Mouse (Mus musculus): ENCODE results near the gene Med13. TPM values are rescaled to one million over a fixed set of nuclear protein-coding genes. Genes with fewer than 3 reads are reported as not detected.
"Not testable (repeated sequence)": the region's sequence is repeated elsewhere in the genome, so short reads cannot be mapped to it uniquely, and the experiment has no call there.

The Med13 gene
- total and polyA plus RNA-seq, 2 experiments, result 9.1 to 27.8 TPM

DNA sequence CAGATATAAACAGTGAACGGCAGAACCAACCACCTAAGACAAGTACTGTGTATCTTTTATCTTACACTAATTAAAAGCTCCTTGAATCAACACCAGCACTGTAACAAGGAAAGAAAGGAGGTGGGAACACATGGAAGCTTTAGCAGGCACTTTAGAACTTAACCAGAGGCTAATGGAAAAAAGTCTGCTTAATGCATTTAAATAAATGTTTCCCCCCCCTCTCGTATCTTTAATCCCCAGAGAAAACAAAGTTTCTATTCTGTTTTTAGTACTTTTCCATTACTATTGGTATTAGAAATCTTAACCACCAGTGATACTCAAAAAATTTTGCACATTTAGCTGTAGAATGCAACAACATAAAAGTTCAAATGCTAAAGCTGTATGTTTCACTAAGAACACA, 8.1 kb downstream of the Med13 start:
- Histone ChIP-seq H3K4me1 (ENCODE audit: control insufficient read depth, insufficient read depth, low read length) (peaks cover 44% of the 10 kb centered on the region), H3K9ac (ENCODE audit: low read depth, low read length) (no peak overlapping the region), H3K27ac (replicated peaks; ENCODE audit: insufficient read depth, low read depth, low read length) (no peak overlapping the region), H3K36me3 (ENCODE audit: control insufficient read depth, insufficient read depth, low read length) (peaks cover 10% of the 10 kb centered on the region), H3K79me2 (ENCODE audit: control insufficient read depth, insufficient read depth, low read length) (peaks cover 14% of the 10 kb centered on the region; the same call in 1 of the 2 replicates), H3K4me3 (ENCODE audit: insufficient read depth, low read depth, low read length) (no peak overlapping the region), H3K27me3 (ENCODE audit: control insufficient read depth, insufficient read depth, low read length) (no peaks in the 10 kb centered on the region)
- DNase-seq (ENCODE audit: extremely low read depth, low read depth, low spot score), result no peak
- WGBS, result 39% methylated on average over 2 of the region's 2 CpGs
- TF ChIP-seq CTCF (IDR thresholded peaks at IDR 0.05; ENCODE audit: low read depth, low read length), result no peak

DNA sequence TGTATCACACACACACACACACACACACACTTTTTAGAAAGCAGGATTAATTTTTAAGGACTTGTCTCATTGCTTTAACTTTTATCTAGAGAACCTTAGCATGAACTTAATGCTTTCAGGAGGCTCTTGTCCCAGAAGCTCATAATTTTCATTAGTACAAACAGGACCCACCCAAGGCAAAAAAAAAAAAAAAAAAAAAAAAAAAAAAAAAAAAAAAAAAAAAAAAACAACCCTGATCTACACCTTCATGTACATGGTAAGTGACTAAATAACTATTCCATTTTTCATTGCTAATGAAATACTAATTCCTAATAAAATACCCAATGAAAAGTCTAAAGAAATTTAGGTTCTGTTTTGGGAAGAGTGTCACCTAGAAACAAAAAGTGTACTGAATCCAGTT, 8.5 kb downstream of the Med13 start:
- Histone ChIP-seq H3K4me1 (ENCODE audit: control insufficient read depth, insufficient read depth, low read length) (peaks cover 40% of the 10 kb centered on the region), H3K79me2 (ENCODE audit: control insufficient read depth, insufficient read depth, low read length) (peaks cover 13% of the 10 kb centered on the region; the same call in 1 of the 2 replicates), H3K27me3 (ENCODE audit: control insufficient read depth, insufficient read depth, low read length) (no peaks in the 10 kb centered on the region), H3K9ac (ENCODE audit: low read depth, low read length) (no peak overlapping the region), H3K4me3 (ENCODE audit: insufficient read depth, low read depth, low read length) (no peak overlapping the region), H3K27ac (replicated peaks; ENCODE audit: insufficient read depth, low read depth, low read length) (no peak overlapping the region), H3K36me3 (ENCODE audit: control insufficient read depth, insufficient read depth, low read length) (peaks cover 12% of the 10 kb centered on the region)
- TF ChIP-seq CTCF (IDR thresholded peaks at IDR 0.05; ENCODE audit: low read depth, low read length) (no peak), POLR2A (IDR thresholded peaks at IDR 0.05; ENCODE audit: extremely low read depth, insufficient read depth, low read length) (no peak)
- DNase-seq (ENCODE audit: extremely low read depth, low read depth, low spot score), result no peak

DNA sequence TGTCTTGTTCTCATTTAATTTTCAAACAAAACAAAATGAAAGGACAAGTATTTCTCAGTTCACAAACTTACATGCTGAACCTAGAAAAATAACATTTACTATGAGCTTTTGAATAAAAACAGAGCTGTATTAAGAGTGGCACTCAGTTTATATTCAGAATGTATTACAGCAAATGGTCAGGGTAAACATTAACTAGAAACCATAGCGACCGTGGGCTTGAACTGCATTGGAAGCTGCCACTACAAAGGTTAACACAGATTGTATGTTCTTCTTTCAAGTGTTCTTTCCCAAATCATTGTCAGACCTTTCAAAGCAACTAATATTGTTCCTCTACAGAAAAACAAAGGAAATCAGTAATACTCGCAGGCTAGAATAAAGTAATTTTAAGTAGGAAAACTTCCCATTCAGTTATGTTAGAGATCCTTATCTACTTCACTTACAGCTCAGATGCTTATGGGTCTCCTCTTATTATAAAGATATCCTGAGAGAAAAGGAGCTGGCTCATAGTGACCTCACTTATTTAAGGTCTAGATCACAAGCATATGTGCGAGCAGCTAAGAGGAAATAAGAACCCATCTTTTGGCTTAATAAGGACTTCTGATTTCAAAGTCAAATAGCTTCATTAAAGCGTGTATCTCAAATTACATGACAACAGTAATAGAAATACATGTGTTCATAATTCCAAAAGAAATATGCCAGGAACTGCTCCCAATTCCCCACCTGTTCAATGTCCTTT, 9.8 kb downstream of the Med13 start:
- peak overlapping the region; percentile 75; the same call in 1 of the 2 replicates for H3K27ac ChIP-seq (replicated peaks; ENCODE audit: insufficient read depth, low read depth, low read length)
- H3K79me2 ChIP-seq (ENCODE audit: control insufficient read depth, insufficient read depth, low read length), result peaks cover 14% of the 10 kb centered on the region; the same call in 1 of the 2 replicates
- WGBS, result 39% methylated on average over 5 of the region's 5 CpGs
- DNase-seq (ENCODE audit: extremely low read depth, low read depth, low spot score), result peak; percentile 87
- H3K4me1 ChIP-seq (ENCODE audit: control insufficient read depth, insufficient read depth, low read length), result peaks cover 30% of the 10 kb centered on the region
- no peak for TF ChIP-seq CTCF (IDR thresholded peaks at IDR 0.05; ENCODE audit: low read depth, low read length)
- no peak for TF ChIP-seq POLR2A (IDR thresholded peaks at IDR 0.05; ENCODE audit: extremely low read depth, insufficient read depth, low read length)
- no peak overlapping the region for H3K4me3 ChIP-seq (ENCODE audit: insufficient read depth, low read depth, low read length)
- H3K9ac ChIP-seq (ENCODE audit: low read depth, low read length), result no peak overlapping the region
- H3K27me3 ChIP-seq (ENCODE audit: control insufficient read depth, insufficient read depth, low read length), result no peaks in the 10 kb centered on the region
- H3K36me3 ChIP-seq (ENCODE audit: control insufficient read depth, insufficient read depth, low read length), result peaks cover 14% of the 10 kb centered on the region

DNA sequence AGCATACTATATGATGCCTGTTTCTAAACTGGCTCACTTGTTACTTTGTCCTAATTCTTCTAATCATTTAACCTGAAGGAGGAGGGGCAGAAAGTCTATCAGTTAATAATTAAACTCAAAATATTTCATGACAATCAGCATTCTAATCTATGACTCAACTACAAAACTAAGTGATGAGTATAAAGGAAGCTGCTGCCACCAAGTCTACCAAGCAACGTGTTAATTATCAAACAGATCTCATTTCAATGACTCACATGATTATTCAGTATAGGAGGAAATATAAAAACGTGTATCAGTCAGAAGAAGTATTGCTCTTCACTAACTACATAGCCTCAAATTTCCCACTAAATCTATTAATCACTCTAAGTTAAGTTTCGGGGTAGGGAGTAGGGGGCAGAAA, 10.9 kb downstream of the Med13 start:
- peaks cover 15% of the 10 kb centered on the region for H3K36me3 ChIP-seq (ENCODE audit: control insufficient read depth, insufficient read depth, low read length)
- peaks cover 22% of the 10 kb centered on the region; the same call in 1 of the 2 replicates for H3K4me1 ChIP-seq (ENCODE audit: control insufficient read depth, insufficient read depth, low read length)
- H3K9ac ChIP-seq (ENCODE audit: low read depth, low read length), result no peak overlapping the region
- H3K27me3 ChIP-seq (ENCODE audit: control insufficient read depth, insufficient read depth, low read length), result no peaks in the 10 kb centered on the region
- H3K27ac ChIP-seq (replicated peaks; ENCODE audit: insufficient read depth, low read depth, low read length), result no peak overlapping the region
- peaks cover 14% of the 10 kb centered on the region; the same call in 1 of the 2 replicates for H3K79me2 ChIP-seq (ENCODE audit: control insufficient read depth, insufficient read depth, low read length)
- 33% methylated on average over 3 of the region's 3 CpGs for WGBS
- H3K4me3 ChIP-seq (ENCODE audit: insufficient read depth, low read depth, low read length), result no peak overlapping the region; the same call in 1 of the 2 replicates
- TF ChIP-seq POLR2A (IDR thresholded peaks at IDR 0.05; ENCODE audit: extremely low read depth, insufficient read depth, low read length) (no peak), CTCF (IDR thresholded peaks at IDR 0.05; ENCODE audit: low read depth, low read length) (no peak)
- peak; percentile 85 for DNase-seq (ENCODE audit: extremely low read depth, low read depth, low spot score)

DNA sequence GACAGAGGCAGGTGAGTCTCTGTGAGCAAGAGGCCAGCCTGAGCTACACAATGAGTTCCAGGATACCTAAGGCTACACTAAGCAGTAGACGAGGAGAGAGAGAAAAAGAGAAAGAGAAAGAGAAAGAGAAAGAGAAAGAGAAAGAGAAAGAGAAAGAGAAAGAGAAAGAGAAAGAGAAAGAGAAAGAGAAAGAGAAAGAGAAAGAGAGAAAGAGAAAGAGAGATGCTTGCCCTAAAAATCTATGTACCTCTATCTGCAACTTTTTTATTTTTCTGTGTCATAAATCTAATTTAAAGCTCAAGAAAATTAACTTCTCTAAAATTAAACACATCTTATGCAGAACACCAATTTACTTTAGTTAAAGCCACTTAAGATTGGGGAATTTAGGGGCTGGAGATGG, 12.5 kb downstream of the Med13 start:
- 83% methylated on average over 1 of the region's 1 CpGs for WGBS
- H3K27ac ChIP-seq (replicated peaks; ENCODE audit: insufficient read depth, low read depth, low read length); H3K4me3 ChIP-seq (ENCODE audit: insufficient read depth, low read depth, low read length); H3K9ac ChIP-seq (ENCODE audit: low read depth, low read length); DNase-seq (ENCODE audit: extremely low read depth, low read depth, low spot score); H3K27me3 ChIP-seq (ENCODE audit: control insufficient read depth, insufficient read depth, low read length): not testable (repeated sequence)
- H3K79me2 ChIP-seq (ENCODE audit: control insufficient read depth, insufficient read depth, low read length), result peaks cover 15% of the 10 kb centered on the region; the same call in 1 of the 2 replicates
- H3K4me1 ChIP-seq (ENCODE audit: control insufficient read depth, insufficient read depth, low read length), result peaks cover 21% of the 10 kb centered on the region; the same call in 1 of the 2 replicates
- H3K36me3 ChIP-seq (ENCODE audit: control insufficient read depth, insufficient read depth, low read length), result peaks cover 13% of the 10 kb centered on the region

DNA sequence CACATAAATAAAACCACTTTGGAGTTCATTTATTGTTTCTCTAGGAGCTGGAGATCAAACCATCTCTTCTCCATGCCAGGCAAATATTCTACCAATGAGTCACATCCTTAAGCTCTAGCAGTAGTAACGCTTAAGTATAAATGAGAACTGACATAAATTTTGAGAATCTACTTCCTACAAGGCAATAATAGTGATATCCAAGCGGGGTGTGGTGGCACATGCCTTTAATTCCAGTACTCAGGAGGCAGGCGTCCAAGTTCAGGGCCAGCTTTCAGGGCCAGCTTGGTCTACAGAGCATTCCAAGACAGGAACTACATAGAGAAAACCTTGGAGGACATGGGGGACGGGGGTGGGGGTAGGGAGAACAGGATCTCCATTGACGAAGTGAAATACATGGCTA, 33.2 kb downstream of the Med13 start:
- WGBS, result 82% methylated on average over 5 of the region's 5 CpGs
- DNase-seq (ENCODE audit: extremely low read depth, low read depth, low spot score), result no peak
- Histone ChIP-seq H3K79me2 (ENCODE audit: control insufficient read depth, insufficient read depth, low read length) (peaks cover 4% of the 10 kb centered on the region; the same call in 1 of the 2 replicates), H3K4me1 (ENCODE audit: control insufficient read depth, insufficient read depth, low read length) (peaks cover 7% of the 10 kb centered on the region; the same call in 1 of the 2 replicates), H3K27me3 (ENCODE audit: control insufficient read depth, insufficient read depth, low read length) (no peaks in the 10 kb centered on the region), H3K36me3 (ENCODE audit: control insufficient read depth, insufficient read depth, low read length) (peaks cover 26% of the 10 kb centered on the region), H3K9ac (ENCODE audit: low read depth, low read length) (no peak overlapping the region), H3K27ac (replicated peaks; ENCODE audit: insufficient read depth, low read depth, low read length) (no peak overlapping the region), H3K4me3 (ENCODE audit: insufficient read depth, low read depth, low read length) (no peak overlapping the region)
- no peak for TF ChIP-seq POLR2A (IDR thresholded peaks at IDR 0.05; ENCODE audit: extremely low read depth, insufficient read depth, low read length)
- no peak for TF ChIP-seq CTCF (IDR thresholded peaks at IDR 0.05; ENCODE audit: low read depth, low read length)

DNA sequence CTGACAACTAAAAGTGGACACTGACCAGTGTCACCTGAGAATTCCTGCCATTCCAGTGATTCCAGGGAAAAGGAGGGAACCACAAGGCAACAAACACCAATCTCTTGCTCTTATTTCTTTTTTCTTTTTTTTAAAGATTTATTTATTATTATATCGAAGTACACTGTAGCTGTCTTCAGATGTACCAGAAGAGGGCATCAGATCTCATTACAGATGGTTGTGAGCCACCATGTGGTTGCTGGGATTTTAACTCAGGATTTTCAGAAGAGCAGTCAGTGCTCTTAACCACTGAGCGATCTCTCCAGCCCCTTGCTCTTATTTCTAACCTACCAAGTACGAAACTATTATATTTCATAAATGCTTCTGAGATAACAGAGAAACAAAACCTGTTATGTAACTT, 42.4 kb downstream of the Med13 start:
- DNase-seq (ENCODE audit: extremely low read depth, low read depth, low spot score); H3K9ac ChIP-seq (ENCODE audit: low read depth, low read length); H3K27me3 ChIP-seq (ENCODE audit: control insufficient read depth, insufficient read depth, low read length); H3K79me2 ChIP-seq (ENCODE audit: control insufficient read depth, insufficient read depth, low read length); H3K4me3 ChIP-seq (ENCODE audit: insufficient read depth, low read depth, low read length); H3K27ac ChIP-seq (replicated peaks; ENCODE audit: insufficient read depth, low read depth, low read length); H3K4me1 ChIP-seq (ENCODE audit: control insufficient read depth, insufficient read depth, low read length): not testable (repeated sequence)
- 83% methylated on average over 3 of the region's 3 CpGs for WGBS
- peaks cover 22% of the 10 kb centered on the region for H3K36me3 ChIP-seq (ENCODE audit: control insufficient read depth, insufficient read depth, low read length)
